Mouse (Mus musculus): ENCODE results near the gene Cela3a. TPM values are rescaled to one million over a fixed set of nuclear protein-coding genes. Genes with fewer than 3 reads are reported as not detected.

The Cela3a gene
- not detected in 2 replicates for polyA plus RNA-seq (2012; rRNA removed)

DNA sequence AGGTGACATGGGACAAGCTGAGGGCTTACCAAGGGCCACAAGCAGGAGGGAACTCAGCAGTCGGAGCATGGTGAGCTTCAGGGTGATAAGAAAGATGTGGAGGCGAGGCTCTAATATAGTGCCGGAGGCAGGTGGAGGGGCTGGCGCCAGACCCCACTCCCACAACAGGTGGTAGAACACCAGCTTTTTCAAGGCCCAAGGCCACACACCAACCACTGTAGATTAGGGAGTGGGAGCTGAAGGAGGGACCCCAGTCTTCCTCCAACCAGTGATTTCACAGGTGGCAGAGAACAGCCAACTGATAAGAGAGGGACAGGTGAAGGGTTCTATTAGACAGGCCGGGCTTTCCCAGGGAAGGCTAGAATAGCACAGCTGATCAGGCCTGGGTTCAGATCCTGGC is at the start of gene Cela3a:
TSS of gene Cela3a (minus strand) at position 101 of the 400 bp plus-strand sequence.

GRCm38 (mm10) chr4:137453234-137453767 is 43.7 kb upstream of the Cela3a start, which contains the start of gene 1700013G24Rik:
TSS of gene 1700013G24Rik (plus strand) at chr4:137453284.

GRCm38 (mm10) chr4:137430502-137430901 is 20.9 kb upstream of the Cela3a start, which contains the start of gene Cela3b:
TSS of gene Cela3b (minus strand) at chr4:137430540.

GRCm38 (mm10) chr4:137357517-137358254 is 51.9 kb downstream of the Cela3a start, which contains the start of gene Cdc42:
TSS of gene Cdc42 (minus strand) at chr4:137357720.

Other genes with a start within 250 kb of the Cela3a start
- gene Wnt4, start 132.3 kb downstream of the Cela3a start, polyA plus RNA-seq (2012; rRNA removed) = 5.2 and 8.5 TPM in 2 replicates
- 617 and 654 TPM in 2 replicates for gene Cdc42, start 52.1 kb downstream of the Cela3a start, polyA plus RNA-seq (2012; rRNA removed)
- not detected in 2 replicates for gene Cela3b, start 20.7 kb upstream of the Cela3a start, polyA plus RNA-seq (2012; rRNA removed)
- not detected in 2 replicates for gene 1700013G24Rik, start 43.5 kb upstream of the Cela3a start, polyA plus RNA-seq (2012; rRNA removed)
- gene Hspg2, start 59.0 kb upstream of the Cela3a start, polyA plus RNA-seq (2012; rRNA removed) = 4.7 and 6.2 TPM in 2 replicates
- not detected in 2 replicates for gene Ldlrad2, start 164.8 kb upstream of the Cela3a start, polyA plus RNA-seq (2012; rRNA removed)
- gene Usp48, start 184.0 kb upstream of the Cela3a start, polyA plus RNA-seq (2012; rRNA removed) = 142 and 144 TPM in 2 replicates

Measured in central nervous system, embryonic 18 days (tissue).